Mouse (Mus musculus): ENCODE results near the gene Tifa.

Gene Tifa

GRCm38 (mm10) chr3:127830183-127830582 is 40.6 kb downstream of the Tifa start:
- DNase-seq = no peak

DNA sequence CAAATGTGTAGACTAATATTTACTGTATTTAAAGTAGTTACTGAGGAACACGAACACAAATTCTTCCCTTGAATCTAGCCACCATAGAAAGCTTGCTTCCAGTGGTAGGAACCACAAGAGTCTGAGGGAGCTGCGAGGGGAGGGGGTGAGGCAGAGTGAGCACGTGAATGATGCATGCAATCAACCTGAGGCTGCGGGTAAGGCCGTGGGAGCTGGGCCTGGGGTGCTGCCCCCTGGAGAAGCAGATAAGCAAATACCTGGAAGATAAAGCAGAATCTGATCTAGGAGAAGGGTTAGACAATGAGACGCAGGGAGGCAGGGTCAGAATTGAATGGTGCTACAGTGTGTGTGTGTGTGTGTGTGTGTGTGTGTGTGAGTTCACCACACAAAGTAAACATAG is 41.5 kb downstream of the Tifa start:
- no peak for DNase-seq

DNA sequence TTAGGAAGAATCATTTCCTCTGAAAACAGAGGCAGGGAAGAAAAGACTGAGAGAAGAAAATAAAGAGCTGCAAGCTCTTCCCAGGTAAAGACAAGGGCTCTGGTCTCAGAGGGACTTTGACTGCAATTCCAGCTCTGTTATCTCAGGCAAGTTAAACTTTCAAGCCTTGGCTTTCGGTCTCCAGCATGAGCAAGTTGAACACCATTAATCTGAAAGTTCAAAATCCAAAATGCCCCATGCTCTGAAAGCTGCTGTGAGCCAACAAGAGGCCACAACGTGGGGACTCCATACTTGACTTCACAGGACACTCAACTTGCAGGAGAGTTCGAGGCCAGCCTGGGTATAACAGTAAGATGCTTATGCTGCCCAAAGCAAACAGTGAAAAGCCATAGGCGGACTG is 44.4 kb downstream of the Tifa start:
- DNase-seq = no peak

- no peak for DNase-seq
Measured at GRCm38 (mm10) chr3:127835594-127835993, 46.0 kb downstream of the Tifa start.

- DNase-seq = no peak
Measured at GRCm38 (mm10) chr3:127836798-127837153, 47.2 kb downstream of the Tifa start.

DNA sequence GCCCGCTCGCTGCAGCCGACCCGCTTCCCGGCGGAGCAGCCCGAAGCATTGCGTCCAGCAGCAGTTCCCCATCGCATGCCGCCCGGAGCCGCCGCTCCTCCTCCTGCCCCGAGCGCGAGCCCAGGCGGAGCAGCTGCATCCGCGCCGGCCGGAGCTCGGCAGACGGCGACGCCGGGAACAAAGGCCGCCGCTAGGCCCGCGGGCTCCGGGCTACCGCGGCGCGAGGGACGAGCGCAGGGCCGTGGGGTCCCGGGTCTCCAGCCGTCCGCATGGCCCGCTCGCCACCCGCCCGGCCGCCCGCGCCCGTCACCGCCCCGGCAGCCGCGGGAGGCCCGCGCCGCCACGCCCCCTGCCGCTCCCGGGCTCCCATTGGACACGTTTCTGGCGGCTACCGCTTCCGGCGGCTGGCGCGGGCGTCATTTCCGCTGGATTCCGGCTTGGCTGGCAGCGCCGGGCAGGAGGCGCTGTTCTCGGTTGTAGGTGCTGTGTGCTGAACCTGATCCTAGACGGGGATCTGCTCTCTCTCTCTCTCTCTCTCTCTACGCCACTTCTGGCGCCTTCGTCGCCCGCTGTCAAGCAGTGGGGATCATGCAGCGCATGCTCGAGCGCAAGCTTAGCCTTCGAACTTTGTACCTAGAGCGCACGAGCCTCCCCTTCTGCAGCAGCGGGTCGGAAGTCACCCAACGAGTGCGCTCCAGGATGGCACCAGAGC is 47.7 kb downstream of the Tifa start, which contains the start of gene Ap1ar:
Gene Ap1ar, minus strand, starts transcription at position 370 of the 712 bp plus-strand sequence.
- peak; percentile 97 for DNase-seq

GRCm38 (mm10) chr3:127837972-127838644 is 48.5 kb downstream of the Tifa start:
- DNase-seq = no peak

GRCm38 (mm10) chr3:127841926-127842325 is 52.3 kb downstream of the Tifa start:
- no peak for DNase-seq

DNA sequence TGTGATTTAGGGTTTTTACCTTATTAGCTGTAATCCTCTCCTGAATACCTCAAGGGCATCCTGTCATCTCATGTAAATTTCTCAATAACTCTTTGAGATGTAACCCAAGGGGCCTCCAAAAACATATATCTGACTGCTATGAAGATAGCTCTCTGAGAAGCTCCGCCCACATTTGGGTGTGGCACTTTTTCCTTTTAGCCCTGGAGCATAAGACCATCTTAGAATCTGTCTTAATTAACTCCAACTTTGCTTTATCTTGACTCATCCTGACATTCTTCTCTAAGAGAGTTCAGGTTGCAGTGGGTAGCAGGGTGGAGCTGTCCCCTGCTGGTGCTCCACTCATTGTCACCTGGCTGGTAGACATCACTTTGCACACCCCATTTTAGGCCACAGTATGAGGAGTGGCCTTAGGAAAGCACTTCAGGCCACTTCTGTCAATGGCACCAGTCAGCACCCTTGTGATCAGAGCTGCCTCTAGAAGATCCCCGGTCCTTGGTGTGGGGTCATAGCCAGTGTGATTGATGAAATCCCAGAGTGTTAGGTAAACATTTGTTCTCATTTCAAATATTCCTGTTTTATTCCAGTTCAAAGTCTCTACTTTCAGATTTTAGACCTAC is 53.8 kb downstream of the Tifa start:
- no peak for DNase-seq

GRCm38 (mm10) chr3:127843941-127844327 is 54.3 kb downstream of the Tifa start:
- DNase-seq = no peak

DNA sequence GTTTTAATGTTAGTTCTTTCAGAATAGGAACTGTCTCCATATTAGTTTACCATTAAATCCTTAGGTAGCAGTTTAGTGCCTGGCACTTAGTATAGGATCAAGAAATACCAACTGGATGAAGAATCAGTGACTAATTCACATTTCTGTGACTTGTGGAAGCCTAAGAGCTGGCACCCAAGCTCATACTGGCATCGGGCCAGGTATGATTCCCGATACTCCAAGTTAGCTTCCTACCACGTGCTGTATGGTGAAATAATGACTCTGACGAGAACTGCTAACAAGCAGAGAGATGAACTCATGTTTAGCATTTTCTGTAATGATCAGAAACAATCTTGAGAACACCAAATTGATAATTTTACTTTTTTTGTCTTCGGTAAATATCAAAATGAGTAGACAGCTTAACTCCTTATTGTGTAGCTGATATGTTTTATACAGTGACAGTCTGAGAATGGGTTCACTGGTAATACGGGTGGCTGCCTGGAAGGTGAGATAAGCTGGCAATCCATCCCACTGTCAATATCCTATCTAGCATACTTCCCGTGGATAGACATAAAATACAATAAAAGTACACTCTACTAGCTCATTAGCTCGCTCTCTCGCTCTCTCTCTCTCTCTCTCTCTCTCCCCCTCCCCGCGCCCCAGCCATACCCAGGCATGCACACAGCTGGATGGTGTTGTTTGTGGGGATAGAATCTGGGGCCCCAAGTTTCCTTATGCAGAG is 58.6 kb downstream of the Tifa start:
- no peak for DNase-seq

DNA sequence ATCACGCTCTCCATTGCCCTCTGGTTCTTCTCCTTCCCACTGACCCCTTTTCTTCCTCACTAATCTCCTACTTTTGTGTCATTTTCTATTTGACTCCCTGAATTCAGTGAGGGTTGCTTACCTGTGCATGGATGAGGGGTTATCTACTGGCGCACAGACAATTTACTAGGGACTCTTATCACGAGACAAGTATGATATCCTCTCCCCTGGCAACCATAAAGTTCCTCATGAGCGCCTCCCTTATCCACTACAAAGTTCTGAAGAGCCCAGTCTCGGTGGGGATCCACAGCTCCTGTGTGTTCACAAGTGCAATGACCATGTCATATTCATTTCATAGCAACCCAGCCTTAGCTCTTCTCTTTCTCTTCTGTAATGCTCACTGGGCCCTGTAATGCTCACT is 60.3 kb downstream of the Tifa start:
- DNase-seq = no peak

DNA sequence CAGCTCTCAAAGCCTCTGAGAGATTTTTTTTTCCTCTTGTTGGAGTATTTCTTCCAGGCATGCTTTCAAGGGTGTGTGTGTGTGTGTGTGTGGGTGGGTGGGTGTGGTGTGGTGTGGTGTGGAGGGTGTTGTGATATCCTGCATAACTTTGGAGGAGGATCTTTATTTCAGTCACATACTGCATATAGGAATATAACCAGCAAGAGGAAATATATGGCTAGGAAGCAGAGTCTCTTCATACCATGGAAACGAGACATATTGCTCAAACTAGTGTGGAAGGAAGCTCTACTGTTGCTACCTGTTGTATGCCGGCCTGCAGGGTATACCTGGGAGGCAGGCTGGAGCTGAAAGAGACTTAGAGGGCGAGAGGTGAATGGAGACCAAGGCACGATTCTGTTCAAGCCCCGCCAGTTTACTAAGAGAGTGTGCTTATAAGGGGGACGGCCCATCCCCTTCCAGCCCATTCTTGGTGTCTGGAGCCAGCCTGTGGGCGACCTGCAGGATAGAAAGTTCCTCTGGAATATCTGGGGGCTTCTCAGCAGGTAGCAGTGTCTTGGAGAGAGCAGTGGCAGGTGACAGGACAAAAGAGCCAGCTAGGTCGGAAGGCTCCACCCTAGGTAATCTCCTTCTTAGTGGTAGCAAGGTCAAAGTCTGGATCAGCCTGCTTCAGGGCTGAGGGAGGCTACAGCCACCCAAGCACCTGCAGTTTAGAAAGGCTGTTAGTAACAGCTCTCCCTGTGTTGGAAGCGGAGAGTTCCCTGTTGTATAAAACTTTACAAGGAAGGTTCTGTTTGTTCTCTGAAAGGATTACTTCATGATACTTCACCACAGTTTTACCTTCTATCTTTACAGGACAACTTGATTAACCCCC is 61.4 kb downstream of the Tifa start:
- DNase-seq = no peak

DNA sequence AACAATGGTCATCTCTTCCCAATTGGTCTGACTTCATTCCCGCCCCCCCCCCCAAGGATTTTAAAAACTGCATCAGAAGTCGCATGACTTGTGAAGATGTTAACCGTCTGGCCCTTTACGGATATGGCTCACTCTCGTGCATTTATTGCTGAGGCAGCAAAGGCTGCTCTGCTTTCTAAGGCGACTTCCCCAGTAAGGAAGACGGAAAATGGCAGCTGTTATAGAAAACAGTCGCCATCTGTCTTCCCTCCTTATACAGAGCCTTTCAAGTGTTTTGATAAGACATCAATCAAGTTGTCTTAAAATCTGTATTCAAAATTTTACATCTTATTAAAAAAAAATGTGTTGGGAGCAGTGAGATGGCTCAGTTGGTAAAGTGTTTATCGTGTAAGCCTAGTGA is 63.1 kb downstream of the Tifa start:
- DNase-seq = no peak

DNA sequence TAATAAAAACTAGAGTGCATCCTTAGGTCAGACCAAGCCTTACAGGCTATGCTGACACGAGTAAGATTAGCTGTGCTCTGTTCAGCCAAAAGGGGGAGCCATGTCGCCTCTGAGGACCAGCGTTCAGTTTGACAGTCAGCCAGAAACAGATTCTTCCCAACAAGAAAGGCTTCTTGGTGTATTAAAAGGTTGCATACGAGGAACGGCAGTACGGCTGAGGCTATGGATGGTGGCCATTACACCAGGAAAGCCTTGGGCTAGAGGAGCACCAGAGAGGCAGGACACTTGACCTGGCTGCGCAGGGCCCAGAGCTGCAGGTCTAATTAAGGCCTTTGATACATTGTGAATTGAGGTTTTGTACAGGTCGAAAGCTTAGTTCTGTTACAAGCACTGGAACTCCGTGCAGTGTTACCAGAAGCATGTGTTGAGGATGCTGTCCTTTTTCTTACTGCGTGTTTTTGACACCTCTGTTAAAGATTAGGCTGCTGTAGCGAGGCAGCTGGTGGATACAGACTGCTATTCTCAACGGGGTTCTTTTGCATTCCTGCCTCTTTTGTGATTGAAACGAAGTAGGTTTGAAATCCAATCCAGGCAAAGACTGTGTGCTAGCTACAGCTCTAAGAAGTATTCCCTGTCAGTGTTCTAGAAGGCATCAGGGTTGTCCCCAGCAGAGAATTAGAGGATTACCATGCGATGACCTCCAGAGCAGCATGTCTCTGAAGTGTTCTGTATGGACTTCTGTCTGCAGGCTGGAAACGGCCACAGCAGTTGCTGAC is 64.0 kb downstream of the Tifa start:
- DNase-seq = peak; percentile 68

GRCm38 (mm10) chr3:127861340-127861739 is 71.7 kb downstream of the Tifa start:
- DNase-seq = no peak

- no peak for DNase-seq
Measured at GRCm38 (mm10) chr3:127862479-127862878, 72.9 kb downstream of the Tifa start.

DNA sequence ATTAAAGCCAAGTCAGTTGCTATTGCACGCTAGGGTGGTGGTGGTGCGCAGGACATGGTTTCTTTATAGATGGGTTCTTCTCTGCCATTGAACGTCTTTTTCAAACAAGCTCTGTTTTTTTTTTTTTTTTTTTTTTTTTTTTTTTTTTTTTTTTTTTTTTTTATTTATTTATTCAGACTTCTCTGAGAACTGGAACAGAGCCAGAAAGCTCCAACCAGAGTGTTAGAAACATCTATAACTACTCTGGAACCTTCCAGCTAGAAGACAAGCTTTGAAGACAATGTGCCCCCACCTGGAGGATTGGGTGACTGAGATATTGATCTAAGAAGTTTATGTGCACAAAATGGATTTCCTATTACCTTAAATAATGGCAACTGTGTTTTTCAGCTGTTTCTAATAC is 74.0 kb downstream of the Tifa start:
- no peak for DNase-seq

DNA sequence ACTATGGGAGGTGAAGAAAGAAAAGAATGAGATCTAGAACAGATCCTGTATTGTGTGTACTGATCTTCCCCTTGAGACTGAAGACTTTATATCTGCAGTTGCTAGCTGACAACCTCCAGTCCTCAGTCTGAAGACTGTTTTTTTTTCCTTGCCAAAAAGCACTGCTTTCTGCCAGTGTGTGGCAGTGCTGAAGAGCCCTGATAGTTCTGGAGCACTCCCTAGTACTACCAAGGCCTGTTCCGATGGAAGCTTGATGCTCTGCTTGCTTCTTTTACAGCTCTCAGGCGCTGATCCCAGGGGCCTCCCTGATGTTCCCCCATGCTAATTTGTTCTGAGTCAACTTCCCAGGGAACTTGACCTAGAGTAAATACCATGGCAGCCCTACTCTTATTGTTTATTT is 74.6 kb downstream of the Tifa start:
- no peak for DNase-seq

DNA sequence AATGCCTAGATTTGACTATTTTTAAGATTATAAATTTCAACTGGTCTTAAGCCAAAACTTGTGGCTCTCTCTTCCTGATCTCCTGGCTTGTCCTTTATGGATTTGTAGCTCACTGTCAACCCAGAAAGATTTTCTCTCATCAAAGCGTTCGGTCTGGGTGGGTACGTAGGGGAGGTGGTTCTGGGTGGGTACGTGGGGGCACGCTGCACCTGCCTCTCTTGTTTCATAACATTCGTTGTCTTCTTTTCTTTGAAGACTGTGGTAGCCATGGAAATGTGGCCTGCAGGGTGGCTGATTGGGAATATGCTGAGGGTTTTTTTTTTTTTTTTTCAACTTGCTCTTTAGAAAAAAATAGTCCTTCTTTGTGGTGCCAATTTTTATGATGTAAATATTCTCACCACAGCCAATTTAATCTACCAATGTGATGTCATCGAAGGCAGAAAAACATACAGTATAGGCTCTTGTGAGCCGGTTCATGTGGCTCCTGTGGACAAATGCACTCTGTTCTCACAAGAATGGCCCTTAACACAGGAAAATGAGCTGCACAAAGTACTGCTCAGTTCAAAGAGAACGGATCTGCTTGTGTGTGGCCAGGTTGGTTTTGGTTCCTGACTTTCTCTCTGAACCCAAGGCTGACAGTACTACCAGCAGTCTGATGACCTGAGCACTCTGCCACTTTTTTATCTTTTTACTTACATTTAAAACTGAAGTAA is 78.6 kb downstream of the Tifa start:
- no peak for DNase-seq

DNA sequence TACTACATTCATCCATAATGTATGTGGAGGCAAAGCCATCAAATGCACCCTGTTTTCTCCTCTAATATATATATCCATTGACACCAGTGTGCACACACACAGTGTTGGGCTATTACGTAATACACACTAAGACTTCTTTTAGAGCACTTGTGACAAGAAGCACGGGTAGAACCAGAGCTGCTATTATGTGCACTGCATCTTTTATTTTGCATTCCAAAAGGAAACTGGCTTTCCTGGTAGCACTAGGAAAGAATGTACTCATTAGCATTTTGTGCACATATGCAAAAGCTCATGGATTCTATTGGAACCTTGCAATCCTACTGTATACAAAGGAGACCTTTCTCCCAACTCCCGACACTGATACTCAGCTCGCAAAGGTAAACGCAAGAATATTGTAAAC is 79.3 kb downstream of the Tifa start:
- no peak for DNase-seq

Measured in right cerebral cortex, adult 18-20 months (tissue).